Mouse (Mus musculus) adrenal gland, adult 18-20 months (tissue): ENCODE results near the gene Il12b. TPM values are rescaled to one million over a fixed set of nuclear protein-coding genes. Genes with fewer than 3 reads are reported as not detected.
A peak's percentile ranks its signal among the peaks of the same experiment; 100 is the strongest.

ENCODE experiments used
- DNase-seq, 2 experiments: peaks; one replicate each; pipeline ENCODE4 v3.0.0; 2021 to 2022; ENCODE audit warnings: low spot score in 2 of 2
- long read RNA-seq, 2 experiments: library from polyadenylated mRNA; stranded (forward); transcript quantifications; one replicate each; pipeline ENCODE4 v2.0.0; 2021
- total RNA-seq, 2 experiments: library from RNA; stranded (reverse); gene quantifications; 1 replicate in 1 of 2; 2 replicates in 1 of 2; pipeline ENCODE4 v1.2.3; 2021

Il12b gene
- not detected for total RNA-seq
- long read RNA-seq, experiment 1 = 0 reads
- long read RNA-seq, experiment 2 = 0 reads

DNA sequence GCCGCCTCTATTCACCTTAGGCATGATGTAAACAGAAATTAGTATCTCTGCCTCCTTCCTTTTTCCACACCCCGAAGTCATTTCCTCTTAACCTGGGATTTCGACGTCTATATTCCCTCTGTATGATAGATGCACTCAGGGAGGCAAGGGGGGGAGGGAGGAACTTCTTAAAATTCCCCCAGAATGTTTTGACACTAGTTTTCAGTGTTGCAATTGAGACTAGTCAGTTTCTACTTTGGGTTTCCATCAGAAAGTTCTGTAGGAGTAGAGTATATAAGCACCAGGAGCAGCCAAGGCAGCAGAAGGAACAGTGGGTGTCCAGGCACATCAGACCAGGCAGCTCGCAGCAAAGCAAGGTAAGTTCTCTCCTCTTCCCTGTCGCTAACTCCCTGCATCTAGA is at the start of gene Il12b:
Gene Il12b (plus strand): TSS at position 301 of the 400 bp plus-strand sequence.
- no peak for DNase-seq

DNA sequence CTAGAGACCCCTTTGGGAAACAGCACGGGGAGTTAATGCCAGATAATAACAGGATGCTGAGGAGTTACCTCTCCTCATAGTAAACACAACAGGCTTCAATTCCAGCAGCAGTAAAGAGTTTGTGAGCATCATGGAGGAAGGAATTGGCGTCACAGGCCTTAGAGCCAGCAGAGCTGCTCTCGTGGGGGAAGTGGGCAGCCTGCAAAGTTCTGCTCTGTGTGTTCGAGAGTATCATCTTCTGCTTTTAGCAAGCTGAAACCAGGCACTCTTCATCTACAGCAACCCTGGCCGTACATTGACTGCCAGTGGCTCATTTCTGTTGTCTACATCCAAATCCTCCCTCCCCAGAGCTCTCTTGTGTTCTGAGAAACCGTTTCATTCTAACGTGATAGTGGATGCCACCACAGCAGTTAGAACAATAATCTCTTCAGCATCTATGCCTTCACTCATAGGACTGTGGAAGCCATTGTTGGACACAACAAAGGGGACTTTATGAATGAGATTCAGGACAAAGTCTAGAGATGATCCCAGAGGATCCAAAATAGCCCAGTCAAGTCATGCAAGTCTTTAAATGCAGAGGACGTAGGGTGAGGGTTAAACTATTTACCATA is 44.9 kb upstream of the Il12b start:
- no peak for DNase-seq

DNA sequence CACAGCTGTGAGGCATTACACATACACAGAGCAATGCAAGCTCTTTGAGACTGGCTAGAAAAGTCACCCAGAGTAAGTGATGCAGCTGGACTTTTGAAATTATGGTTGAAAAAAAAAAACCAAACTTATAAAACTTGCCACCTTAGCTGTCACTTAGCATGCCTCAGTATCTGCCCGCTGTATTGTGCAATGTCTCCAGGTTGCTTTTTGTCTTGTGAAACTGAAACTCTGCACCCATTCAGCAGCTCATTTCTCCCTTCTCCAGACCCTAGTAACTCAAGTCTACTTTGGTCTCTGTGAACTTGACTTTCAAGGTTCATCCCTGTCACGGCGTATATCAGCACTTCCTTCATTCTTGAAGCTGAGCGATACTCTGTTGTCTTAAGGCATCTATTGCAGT is 43.7 kb upstream of the Il12b start:
- DNase-seq = no peak

DNA sequence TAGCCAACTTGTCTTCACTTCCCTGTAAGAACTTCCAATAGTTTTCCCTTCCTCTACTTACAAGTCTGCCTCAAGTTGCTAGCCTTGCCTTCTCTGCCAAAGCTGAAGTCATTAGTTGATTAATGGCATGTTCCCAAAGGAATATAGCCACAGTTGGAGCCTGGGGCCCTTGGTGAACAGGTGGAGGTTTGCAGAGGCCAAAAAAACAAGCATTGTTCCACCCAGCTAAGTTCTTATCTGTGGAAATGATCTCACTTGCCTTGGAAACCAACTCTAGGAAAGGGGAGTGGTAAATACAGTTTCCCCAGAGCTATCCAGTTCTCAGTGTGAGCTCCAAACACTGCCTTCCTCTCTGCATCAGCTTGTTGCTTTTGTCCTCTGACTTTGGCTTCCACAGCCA is 35.3 kb upstream of the Il12b start:
- DNase-seq = no peak

DNA sequence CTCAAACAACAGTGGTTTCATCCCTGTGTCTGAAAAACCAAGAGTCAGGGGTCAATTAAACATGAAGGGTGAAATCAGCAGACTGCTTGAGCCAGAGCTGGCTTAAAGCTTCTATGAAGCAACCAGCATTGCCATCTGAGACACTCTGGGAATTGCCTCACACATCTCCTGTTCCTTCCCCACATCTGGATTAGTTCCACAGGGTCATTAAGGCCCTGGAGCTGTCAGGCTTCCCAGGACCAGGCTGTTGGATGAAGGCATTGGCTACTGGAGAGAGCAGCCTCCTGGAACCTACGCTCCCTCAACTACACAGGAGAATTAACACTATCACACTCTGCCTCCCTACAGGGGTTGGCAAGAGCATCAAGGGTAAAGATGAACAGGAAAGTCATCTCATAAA is 32.2 kb upstream of the Il12b start:
- DNase-seq = no peak

DNA sequence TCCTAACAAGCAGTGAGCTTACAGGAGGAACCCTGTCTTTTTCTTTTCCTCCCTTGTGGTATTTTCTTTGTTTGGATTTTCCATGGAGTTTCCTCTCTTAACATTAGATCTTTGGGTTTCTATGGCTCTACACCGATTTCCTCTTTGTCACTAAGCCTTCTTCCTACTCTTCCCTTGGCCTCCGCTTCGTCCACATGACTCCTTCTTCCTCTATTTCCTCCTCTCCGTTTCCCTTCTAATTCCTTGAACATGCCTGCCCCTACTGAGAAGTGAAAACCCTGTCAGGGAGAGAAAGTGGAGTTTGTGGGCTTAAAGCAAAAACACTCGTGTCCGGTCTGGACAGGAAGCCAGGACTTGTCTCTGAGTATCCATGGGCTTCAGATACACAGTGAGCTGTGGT is 27.0 kb upstream of the Il12b start:
- DNase-seq = no peak

DNA sequence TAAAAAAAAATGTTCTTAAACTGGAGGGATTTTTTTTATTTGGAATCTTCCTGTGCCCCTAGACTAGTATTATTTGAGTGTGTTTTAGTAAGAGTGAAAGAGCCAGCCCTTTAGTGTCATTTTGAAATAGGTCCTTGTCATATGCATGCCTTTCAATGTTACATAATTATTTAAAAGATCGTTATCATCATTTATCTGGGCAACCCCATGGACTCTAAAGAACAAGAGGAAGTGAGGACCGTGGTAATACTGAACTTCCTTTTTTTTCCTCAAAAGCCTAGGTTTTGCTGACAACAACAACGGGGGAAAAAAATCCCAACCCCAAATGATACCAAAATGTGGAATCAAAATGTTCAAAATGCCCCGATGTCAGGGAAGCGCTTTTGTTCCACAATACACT is 22.0 kb upstream of the Il12b start:
- no peak for DNase-seq

DNA sequence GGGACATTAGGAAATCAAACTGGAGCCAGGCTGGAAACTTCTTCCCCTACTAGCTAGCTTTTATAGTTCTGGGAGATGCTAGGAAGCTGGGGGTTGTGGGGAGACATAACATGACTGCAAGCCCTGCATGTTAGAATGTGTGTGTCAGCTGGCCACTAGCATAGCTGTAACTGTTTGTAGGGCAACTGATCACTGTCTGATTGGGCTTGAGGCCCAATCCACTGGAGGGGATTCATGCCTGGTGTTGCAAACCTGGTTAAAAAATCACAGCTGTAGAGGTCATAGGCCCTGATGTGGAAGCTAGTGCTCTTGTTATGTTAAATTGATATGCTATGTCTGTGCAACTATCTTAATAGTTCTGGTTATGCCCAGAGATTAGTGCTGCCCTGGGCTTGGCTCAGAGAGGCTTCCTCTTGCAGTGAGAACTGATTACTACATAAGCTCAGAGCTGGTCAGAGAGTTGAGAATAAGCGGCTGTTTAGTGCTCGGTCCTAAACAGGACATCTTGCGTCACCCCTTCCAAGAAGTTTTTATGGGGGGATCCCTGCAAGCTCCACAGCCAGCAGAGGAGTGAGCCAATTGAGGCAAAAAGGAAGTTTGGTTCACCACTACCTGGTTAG is 19.3 kb upstream of the Il12b start:
- no peak for DNase-seq

DNA sequence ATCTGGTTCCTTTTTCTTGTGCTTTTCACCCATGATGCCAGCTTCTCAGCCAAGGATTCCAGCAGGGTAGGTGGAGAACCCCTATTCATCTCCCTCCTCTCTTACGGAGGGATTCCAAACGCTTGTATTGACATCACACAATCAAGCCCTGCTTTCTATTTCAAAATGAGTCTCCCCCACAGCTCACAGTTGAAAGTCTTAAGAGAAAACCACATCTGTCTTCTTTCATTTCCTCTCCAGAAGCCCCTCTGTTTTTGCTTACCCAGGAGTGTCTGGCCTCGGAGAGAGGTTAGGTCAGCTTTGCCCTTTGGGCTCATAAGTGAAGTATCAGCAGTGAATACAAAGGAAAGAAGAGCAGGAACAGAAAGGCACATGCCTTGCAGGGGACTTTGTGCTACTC is 17.7 kb upstream of the Il12b start:
- DNase-seq = no peak

DNA sequence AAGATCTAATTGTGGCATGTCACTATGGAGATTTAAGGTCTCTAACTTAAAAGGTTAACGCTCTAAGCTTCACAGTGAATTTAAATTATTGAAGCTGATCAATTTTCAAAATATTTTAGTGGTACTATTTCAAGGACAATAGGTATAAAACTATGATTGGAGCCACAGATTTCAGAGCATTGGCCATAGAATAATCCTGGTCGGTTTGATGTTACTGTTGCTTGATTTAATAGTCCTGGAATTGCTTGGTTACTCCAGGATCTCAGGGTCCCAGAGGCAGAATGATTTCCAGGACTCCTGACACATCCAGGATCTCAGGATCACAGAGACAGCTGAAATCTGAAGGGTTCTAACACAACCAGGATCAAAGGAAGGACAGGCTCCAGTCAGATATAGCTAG is 12.8 kb upstream of the Il12b start:
- no peak for DNase-seq

DNA sequence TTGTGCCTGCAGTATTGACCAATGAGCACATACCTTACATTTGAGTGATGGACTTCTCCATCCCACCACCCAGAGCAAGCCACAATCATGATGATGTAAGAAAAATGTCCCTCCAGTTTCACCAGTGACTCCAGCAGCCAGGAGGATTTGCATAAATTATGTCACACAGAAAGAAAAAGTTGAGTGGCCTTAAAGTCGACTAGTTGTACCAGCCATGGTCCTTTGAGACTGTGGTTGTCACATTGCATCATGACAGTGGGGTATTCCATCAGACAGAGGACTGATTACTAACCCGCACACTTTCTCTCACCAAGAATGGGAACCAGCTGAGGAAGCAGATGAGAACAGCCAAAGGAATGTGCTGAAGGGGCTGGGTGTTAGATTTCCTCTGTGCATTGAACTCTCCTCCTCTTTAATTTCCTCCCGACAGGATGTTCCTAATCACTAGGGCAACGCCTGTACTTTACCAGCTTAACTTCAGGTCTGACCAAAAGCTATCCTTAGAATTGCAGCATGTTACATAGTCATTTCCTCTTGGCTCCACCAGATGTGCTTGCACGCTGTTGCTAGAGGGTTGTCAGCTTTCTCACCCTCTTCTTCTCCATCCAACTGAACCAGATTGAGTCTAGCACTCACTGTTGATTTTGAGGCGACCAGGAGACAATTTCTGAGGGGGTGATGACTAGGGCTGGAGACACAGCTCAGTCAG is 9.7 kb upstream of the Il12b start:
- no peak for DNase-seq

DNA sequence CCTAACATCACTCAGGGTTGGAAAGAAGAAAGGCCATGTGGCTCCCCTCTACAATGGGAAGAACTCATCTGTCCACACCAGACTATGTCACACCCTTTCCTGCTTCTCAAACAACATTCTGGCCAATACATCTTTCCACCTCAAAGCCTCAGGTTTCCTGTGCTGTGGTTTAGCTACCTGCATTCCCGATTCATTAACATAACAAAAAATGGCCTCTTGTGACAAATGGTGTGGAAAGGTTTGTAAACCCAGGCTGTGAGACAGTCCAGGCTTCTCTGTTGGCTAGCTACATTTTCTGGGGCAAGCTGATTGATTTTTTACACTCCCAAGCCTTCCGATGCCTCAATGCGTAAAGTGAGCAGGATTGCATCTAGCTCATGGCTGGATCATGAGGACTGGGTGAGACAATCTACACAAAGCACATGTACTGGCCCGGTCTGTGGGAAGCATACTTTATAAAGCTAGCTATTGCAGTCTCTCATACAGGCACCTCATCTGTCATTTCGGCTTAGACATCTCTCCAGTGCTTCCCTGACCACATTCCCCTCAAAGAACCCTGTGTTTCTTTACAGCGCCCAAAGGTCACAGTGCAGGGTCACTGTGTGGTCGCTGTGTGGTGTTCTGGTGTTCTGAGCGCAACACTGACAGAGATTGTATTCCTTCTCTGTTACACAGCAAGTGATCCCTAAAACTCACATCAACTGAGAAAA is 6.6 kb upstream of the Il12b start:
- DNase-seq = no peak

DNA sequence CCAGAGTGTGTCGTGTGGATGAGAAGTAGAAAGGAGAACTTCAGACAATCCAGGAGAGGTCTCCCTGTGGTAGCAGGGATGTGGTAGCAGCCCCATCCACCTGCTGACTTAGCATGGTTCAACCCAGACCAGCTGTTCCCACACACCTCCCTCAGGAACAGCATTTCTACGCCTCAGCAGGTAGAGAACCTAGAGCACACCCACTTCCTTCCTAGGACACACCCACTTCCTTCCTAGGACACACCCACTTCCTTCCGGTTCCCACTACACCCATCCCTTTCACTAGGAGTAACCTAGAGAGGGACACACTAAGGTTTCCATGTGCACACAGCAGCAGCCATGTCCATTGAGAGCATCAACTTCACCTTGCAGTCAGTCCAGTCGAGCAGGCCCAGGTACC is 4.5 kb upstream of the Il12b start:
- DNase-seq = no peak

DNA sequence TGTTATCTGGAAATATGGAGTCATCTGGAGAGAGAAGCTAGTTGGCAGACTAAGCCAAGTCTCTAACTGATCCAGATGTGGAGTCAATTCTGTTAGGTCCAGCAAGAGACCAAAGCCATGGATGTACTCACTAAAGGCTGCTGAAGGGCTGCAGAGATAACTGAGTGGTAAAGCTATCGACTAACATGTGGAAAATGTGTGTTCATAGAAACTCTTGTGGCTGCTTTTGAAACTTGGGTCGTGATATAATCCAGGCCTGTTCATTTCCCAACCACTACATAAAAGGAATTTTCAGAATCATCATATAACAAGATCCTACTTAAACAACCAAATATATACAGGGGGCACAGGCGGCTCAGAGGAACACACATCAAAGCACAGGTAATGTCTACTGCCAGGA is 2.3 kb upstream of the Il12b start:
- DNase-seq = no peak

DNA sequence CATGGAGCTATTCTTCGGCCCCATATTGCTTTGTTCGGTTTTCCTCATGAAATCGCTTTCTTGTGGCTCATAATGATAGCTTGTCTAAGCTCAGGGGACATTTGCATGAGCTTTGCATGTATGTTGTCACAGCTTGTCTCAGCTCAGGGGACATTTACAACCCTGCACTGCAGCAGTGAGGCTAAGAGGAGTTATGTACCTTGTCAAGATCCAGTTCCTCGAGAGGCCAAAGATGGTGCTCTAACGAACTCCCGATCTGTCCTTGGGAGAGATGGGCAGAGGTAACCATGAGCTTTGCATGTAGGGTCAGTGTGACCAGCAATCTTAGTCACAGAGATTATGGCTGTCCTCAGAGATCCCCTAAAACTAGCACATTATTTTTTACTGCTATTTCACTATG is 1.5 kb upstream of the Il12b start:
- no peak for DNase-seq

DNA sequence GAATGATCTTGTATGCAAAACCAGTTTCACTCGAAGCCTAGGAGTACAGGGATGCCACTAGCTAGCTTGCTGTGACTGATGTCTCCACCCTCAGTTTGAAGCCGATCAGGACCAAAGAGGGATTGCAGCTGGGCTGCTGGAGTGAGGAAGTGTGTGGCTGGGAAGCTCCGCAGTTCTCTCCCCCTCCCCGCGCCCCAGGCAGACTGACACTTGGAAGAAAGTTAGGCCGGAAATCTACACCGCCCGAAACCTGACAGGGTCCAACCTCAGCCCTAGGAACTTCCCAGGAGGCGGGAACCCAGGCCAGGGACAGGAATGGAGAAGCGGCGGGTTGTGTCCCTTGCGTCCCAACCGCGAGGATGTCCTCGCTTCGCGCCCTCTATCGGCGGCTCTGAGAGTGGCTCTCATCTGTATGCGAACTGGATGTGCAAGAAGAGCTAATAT is 1.1 kb upstream of the Il12b start:
- peak; percentile 64 to 75 for DNase-seq

DNA sequence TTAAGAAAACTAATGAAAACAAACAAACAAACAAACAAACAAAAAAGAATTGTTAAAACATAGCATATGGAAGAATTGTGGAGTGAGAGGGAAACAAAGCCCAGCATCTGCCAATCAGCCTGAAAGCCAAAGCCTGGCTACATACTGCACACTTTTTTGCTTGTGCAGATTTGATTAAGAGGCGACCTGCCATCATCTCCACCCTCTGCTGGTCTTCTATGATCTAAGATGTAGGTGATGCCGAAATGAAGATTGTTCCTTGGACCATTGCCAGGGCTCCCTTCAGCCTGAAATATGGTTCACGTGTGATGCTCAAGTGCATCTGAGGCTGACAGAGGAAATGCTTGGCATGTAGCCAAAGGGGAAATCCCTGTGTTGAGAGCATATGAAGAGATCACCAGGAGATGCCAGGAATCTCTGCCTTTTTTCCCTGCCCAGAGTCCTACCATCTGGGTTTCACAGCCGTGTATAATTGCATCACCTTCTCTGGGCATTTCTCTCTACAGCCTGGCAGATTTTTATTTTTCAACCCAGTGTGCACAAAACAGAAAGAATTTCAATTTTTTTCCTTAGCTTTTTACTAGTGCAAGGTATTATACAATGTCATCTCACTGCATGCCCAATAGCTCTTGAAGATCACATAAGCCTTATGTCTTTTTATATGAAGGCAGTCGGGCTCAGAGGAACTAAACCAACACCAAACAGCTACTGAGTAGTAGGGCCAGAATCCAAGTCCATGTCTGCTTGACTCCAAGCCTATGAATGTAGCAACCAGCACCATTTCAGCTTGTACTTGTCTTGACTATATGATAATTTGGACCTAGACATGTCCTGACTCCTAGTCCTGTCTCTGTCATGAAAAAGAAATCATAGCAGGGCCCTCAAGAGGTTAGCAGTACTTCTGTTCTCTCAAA is 2.0 kb downstream of the Il12b start:
- DNase-seq = no peak

DNA sequence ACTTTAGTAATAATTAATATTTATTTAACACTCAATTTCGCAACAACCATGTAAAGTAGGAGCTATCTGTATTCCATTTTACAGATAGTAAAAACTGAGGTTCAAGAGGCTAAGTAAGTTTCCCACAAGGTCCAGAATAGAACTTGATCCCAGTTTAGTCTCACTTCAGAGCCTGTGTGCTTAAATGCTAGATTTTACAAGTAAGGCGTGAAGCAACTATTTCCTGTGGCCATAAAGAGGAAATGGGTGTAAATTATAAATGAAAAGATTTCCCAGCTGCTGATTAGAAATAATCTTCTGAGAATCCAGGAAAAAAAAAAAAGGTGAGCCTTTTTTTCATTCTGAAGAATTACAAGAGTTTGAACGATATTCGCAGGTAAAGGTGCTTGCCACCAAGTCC is 5.2 kb downstream of the Il12b start:
- DNase-seq = no peak

DNA sequence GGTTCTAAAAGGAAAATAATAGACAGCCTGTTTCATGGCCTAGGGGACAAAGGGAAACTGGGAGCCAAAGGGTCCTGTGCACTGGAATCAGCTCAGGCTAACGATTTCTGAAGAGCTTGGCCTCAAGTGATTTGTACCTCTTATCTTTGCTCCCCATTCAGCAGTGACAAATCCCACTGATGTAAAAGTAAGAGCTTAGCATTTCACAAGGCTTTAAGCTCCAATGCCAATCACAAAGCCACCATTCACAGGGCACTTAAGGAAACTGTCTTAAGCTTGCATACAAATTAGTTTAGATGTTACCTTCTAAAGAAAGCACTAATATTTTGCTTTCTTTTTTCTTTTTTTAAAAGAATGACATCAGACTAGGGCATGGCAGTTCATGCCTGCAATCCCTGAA is 6.1 kb downstream of the Il12b start:
- no peak for DNase-seq

DNA sequence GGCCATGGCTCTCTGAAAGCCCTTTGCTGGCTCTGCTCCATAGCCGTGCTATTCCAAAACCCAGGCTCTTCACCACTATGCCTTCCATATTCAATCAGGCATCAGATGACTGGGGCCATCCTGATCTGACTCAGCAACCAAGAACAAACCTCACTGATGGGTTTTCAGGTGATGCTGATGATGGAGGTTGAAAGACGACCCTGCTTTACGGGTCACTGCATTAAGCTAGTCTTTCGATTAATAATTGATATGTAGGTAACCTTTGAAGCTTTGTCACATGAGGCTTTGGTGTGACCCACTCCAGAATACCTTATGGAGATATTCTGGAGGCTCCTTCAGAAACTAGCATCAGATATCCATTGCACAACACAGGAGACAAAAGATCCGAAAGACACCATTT is 6.6 kb downstream of the Il12b start:
- DNase-seq = no peak

DNA sequence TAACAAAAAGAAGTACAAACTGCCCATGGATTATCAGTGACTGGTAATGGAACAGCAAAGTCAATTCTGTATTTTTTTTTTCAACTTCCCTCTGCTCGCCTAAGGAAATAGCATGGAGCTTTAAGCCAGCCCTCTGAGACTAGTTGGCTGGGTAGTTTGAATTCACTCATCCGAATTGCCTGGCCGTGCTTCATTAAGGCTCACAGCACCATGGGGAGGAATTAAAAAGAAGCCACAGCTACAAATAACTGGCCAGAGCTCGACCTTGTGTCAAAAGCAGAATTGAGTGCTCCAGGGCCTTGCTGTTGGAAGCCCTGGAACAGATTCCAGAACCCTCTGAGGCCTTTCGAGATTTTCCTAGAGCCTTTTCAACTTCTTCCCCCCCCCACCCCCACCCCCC is 8.8 kb downstream of the Il12b start:
- DNase-seq = no peak
